Mouse (Mus musculus): Measurements from ENCODE around the gene Fah.

GRCm38 (mm10) chr7:84577034-84577433 lies 29.5 kb downstream of the Fah start:
- TF ChIP-seq POLR2A (IDR thresholded peaks at IDR 0.05; ENCODE audit: low read depth, low read length) (no peak), CTCF (IDR thresholded peaks at IDR 0.05; ENCODE audit: extremely low read depth, insufficient read depth, insufficient read length, insufficient replicate concordance) (no peak)

Data from spleen, adult 2 months (tissue).